Mouse (Mus musculus): ENCODE measurements at regions not wholly inside any gene's neighbourhood (a gene's known extent, or its start where the extent isn't known, plus 50 kb on each side); places are given as distances from the start of the nearest gene placed in this dataset.

DNA sequence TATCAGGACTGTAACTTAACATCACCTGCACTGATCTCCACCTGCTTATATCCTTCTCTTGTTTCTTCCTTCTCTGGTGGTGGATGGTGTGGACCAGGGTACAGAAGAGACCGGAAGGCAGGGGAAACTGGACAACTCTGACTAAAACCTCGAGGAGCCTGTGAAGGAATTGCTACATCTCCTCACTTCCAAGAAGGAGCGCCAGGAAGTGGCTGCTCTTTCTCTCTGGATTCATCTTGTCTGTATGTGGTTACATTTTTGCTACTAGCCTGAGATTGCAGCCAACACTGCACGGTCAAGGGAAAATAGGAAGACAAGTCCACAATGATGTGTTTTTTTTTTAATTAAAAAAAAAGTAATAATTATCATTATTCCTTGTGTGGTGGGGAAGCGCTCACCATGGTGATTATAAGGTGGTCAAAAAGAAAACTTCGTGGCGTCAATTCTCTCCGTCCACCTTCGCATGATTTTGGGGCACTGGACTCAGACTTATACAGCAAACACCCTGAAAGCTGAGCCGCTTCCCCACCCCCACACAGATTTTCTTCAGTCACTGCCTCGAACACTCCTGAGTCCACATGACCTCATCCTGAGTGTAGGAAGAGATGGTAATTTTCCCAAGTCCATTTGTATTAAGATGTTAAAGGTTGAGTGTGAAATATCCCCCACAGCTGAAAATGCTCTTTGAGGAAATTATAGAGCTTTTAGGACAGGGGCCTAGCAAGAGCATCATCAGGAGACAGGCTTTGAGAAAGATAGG is 177.2 kb downstream of the Rpap3 start:
- no peaks in the 10 kb centered on the region for H3K4me1 ChIP-seq (replicated peaks)
- H3K27ac ChIP-seq = no peak overlapping the region
- no peak for ATAC-seq (replicated peaks; ENCODE audit: insufficient number of reproducible peaks, insufficient read depth, low FRiP score, low read depth)
- H3K4me2 ChIP-seq = no peak overlapping the region
- H3K4me3 ChIP-seq = no peak overlapping the region
- no peak overlapping the region for H3K9ac ChIP-seq
- no peaks in the 10 kb centered on the region for H3K27me3 ChIP-seq
- H3K36me3 ChIP-seq = no peaks in the 10 kb centered on the region
- no peaks in the 10 kb centered on the region for H3K9me3 ChIP-seq (replicated peaks)
- 77% methylated on average over 11 of the region's 11 CpGs for WGBS

DNA sequence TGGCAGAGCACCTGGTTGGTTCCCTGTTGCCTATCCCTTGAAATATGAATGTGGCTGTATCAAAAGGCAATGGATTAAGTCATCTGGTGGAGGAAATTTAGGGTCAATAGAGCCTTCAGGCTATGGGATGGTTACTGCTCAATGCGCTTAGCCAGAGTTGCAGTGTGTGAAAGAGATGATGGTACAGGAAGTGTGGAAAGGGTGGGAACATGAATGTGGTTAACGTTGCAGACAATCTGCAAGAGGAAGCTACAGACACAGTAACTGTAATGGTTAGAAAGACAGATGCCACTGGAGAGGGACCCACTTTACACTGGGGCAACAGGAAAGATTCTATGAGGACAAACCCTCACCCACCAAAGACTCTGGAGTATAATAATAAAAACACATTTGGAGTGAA is 185.2 kb downstream of the Rpap3 start:
- 77% methylated on average over 2 of the region's 2 CpGs for whole genome bisulfite sequencing
- H3K27me3 ChIP-seq = no peaks in the 10 kb centered on the region
- H3K4me3 ChIP-seq = no peak overlapping the region
- H3K27ac ChIP-seq = no peak overlapping the region
- ATAC-seq (replicated peaks; ENCODE audit: insufficient number of reproducible peaks, insufficient read depth, low FRiP score, low read depth) = no peak
- H3K36me3 ChIP-seq = no peaks in the 10 kb centered on the region
- H3K4me2 ChIP-seq = no peak overlapping the region
- no peaks in the 10 kb centered on the region for H3K4me1 ChIP-seq (replicated peaks)
- no peaks in the 10 kb centered on the region for H3K9me3 ChIP-seq (replicated peaks)
- H3K9ac ChIP-seq = no peak overlapping the region

DNA sequence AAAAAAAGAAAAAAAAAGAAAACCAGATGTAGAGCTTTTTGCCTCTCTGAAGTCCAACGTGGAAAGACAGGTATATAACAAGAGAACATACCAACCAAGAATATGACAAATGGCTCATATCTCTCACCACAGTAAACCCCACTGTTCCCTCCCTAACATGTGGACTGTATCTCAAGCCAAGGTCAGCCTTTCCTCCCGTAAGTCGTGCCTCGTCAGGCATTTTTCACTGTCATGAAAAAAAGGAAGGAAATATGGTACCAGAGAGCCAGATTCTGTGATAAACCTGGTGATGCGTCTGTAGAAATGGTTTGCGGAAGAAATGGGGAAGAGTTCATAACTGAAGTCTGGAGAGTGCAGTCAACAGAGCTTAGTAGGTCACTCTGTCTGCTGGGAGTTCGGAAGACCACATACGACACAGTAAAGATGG is 185.7 kb downstream of the Rpap3 start:
- H3K9ac ChIP-seq = no peak overlapping the region
- no peak overlapping the region for H3K27ac ChIP-seq
- H3K9me3 ChIP-seq (replicated peaks) = no peaks in the 10 kb centered on the region
- H3K4me1 ChIP-seq (replicated peaks) = no peaks in the 10 kb centered on the region
- whole genome bisulfite sequencing = 74% methylated on average over 8 of the region's 8 CpGs
- H3K4me2 ChIP-seq = no peak overlapping the region
- H3K36me3 ChIP-seq = no peaks in the 10 kb centered on the region
- no peaks in the 10 kb centered on the region for H3K27me3 ChIP-seq
- H3K4me3 ChIP-seq = no peak overlapping the region
- no peak for ATAC-seq (replicated peaks; ENCODE audit: insufficient number of reproducible peaks, insufficient read depth, low FRiP score, low read depth)

DNA sequence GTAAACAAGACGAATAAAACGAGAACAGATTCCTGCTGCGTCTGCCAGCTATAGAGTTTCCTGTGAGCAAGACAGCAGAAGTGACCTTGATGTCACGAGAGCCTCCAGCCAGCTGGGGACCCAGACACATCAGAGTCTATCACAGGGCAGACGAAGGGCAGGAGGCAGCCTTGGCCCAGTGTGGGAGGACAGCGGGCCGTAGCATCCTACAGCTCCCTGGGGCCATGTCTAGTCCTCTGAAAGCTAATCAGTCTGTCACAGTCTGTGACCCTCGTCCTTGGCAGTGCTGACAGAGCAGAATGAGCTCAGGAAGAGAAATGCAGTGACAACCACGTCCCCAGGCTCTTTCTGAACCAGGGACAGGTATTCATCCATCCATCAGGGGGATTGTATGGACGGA is 187.7 kb downstream of the Rpap3 start:
- H3K4me3 ChIP-seq = no peak overlapping the region
- H3K9ac ChIP-seq = no peak overlapping the region
- H3K36me3 ChIP-seq = no peaks in the 10 kb centered on the region
- WGBS = 62% methylated on average over 10 of the region's 10 CpGs
- H3K27me3 ChIP-seq = no peaks in the 10 kb centered on the region
- no peak overlapping the region for H3K27ac ChIP-seq
- no peak overlapping the region for H3K4me2 ChIP-seq
- no peak for ATAC-seq (replicated peaks; ENCODE audit: insufficient number of reproducible peaks, insufficient read depth, low FRiP score, low read depth)
- no peaks in the 10 kb centered on the region for H3K4me1 ChIP-seq (replicated peaks)
- H3K9me3 ChIP-seq (replicated peaks) = no peaks in the 10 kb centered on the region

DNA sequence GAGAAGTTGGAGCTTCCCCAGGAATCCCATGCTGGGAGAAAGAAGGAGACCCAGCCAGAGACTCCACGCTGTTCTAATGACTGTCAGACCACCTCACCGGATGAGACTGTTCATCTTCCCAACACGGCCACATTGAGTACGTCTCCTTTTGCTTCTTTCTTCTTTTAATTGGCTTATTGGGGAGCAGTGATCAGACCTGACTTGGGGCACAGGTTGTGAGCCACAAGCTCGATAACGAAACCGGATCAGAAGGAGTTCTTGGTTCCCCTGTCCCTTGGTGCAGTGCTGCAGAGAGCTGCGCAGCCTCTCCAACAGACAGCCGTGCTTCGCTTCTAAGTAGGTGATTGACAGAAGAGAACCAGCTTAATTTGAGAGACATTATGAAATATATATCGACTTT is 188.4 kb downstream of the Rpap3 start:
- no peak overlapping the region for H3K9ac ChIP-seq
- H3K4me1 ChIP-seq (replicated peaks) = no peaks in the 10 kb centered on the region
- WGBS = 89% methylated on average over 11 of the region's 11 CpGs
- no peak overlapping the region for H3K4me2 ChIP-seq
- ATAC-seq (replicated peaks; ENCODE audit: insufficient number of reproducible peaks, insufficient read depth, low FRiP score, low read depth) = no peak
- no peak overlapping the region for H3K27ac ChIP-seq
- no peaks in the 10 kb centered on the region for H3K36me3 ChIP-seq
- H3K9me3 ChIP-seq (replicated peaks) = no peaks in the 10 kb centered on the region
- H3K27me3 ChIP-seq = no peaks in the 10 kb centered on the region
- H3K4me3 ChIP-seq = no peak overlapping the region

DNA sequence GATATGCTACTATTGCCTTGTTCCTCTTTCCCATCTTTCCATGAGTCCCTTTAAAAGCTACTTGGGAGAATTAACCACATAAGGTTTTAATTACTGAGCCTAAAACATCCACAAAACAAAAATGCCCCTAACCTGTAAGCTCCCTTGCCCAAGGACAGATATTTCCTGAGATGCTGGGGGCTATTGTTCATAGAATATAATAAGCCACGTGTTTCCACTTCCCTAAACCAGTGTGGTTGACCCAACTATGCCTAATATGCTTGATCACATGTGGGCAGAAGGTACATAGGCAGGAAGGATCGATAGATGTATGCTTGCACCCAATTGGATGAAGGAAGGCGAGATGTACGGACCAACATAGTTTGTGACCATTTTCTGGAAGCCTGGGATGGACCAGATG is 189.9 kb downstream of the Rpap3 start:
- 66% methylated on average over 4 of the region's 4 CpGs for WGBS

DNA sequence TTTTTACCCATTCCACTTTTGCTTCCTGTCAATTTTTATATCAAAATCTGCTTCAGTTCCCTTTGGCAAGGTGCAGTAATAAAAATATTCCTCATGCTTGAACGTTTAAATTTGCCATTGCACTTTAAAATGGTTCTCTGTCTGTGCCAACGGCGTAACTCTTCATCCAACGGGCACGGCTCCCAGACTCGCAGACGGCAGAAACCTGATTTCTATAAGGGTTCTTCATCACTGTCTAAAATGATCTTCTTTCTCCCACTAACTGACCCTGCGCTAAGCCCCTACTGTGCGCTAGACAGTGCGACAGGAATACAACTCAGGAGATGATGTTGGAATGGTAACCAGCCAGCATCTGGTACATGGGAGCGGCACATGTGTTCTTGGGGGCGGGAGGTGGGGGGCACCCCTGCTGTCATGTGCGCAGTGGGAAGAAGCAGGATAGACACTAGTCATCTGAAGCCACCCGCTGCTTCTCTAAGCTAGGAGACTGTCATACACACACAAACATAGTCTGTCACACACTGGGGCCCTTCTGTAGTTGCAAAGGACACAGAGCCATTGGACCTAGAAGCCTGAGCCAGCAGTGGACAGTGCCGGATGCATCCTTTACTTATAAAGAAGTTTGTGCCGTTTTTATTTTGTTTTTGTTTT is 197.8 kb downstream of the Rpap3 start:
- 87% methylated on average over 16 of the region's 16 CpGs for WGBS
- H3K4me1 ChIP-seq (replicated peaks) = no peaks in the 10 kb centered on the region
- no peak overlapping the region for H3K9ac ChIP-seq
- H3K4me3 ChIP-seq = no peak overlapping the region
- no peaks in the 10 kb centered on the region for H3K9me3 ChIP-seq (replicated peaks)
- no peak overlapping the region for H3K4me2 ChIP-seq
- no peak overlapping the region for H3K27ac ChIP-seq
- H3K27me3 ChIP-seq = no peaks in the 10 kb centered on the region
- H3K36me3 ChIP-seq = no peaks in the 10 kb centered on the region
- no peak for ATAC-seq (replicated peaks; ENCODE audit: insufficient number of reproducible peaks, insufficient read depth, low FRiP score, low read depth)

More for the DNA sequence above, 189.9 kb downstream of the Rpap3 start:
- H3K4me3 ChIP-seq = no peak overlapping the region
- H3K36me3 ChIP-seq = no peaks in the 10 kb centered on the region
- H3K9ac ChIP-seq = no peak overlapping the region
- no peak overlapping the region for H3K4me2 ChIP-seq
- no peaks in the 10 kb centered on the region for H3K27me3 ChIP-seq
- ATAC-seq (replicated peaks; ENCODE audit: insufficient number of reproducible peaks, insufficient read depth, low FRiP score, low read depth) = no peak
- no peak overlapping the region for H3K27ac ChIP-seq
- no peaks in the 10 kb centered on the region for H3K4me1 ChIP-seq (replicated peaks)
- no peaks in the 10 kb centered on the region for H3K9me3 ChIP-seq (replicated peaks)

DNA sequence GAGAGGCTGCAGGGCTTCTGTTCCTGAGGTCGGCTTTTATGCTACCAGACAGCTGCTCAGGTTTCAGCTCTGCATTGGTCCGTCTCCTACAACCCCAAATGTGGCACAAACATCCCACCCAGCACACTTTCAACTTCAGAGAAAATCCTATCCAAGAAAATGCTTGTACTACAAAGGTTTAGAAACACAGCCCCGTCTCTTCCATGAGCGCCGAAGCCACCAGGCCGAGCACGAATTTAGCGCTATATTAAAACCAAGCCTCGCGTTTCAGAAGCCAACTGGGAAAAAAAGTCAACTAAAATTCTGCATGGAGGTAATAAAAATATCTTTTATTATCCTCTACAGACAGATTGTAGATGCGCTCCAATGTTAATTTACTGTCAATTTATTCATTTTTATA is 198.4 kb downstream of the Rpap3 start:
- Histone ChIP-seq H3K36me3 (no peaks in the 10 kb centered on the region), H3K9me3 (replicated peaks) (no peaks in the 10 kb centered on the region), H3K4me2 (no peak overlapping the region), H3K4me1 (replicated peaks) (no peaks in the 10 kb centered on the region), H3K27me3 (no peaks in the 10 kb centered on the region), H3K4me3 (no peak overlapping the region), H3K9ac (no peak overlapping the region), H3K27ac (no peak overlapping the region)
- 90% methylated on average over 11 of the region's 11 CpGs for WGBS
- ATAC-seq (replicated peaks; ENCODE audit: insufficient number of reproducible peaks, insufficient read depth, low FRiP score, low read depth) = no peak

DNA sequence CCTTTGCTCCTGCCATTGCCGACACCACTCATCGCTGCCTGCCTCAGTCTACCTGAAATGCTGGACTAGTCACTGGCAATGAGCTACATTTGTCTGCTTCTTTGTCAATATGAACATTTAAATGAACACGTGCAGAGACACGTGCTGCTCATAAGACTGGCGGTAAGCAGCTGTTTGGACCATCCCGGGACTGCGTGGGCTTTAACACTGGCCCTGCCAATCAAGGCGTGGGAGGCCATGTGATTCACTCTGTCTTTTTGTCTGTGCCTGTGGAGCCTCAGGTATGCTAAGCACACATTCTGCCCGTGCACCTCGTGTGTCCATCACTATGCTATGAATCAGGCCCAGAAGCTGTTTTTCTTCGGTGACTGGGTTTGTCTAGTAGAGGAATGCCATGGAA is 199.9 kb downstream of the Rpap3 start:
- no peak for ATAC-seq (replicated peaks; ENCODE audit: insufficient number of reproducible peaks, insufficient read depth, low FRiP score, low read depth)
- Histone ChIP-seq H3K27ac (no peak overlapping the region), H3K4me1 (replicated peaks) (no peaks in the 10 kb centered on the region), H3K9ac (no peak overlapping the region), H3K27me3 (no peaks in the 10 kb centered on the region), H3K4me2 (no peak overlapping the region), H3K36me3 (no peaks in the 10 kb centered on the region), H3K4me3 (no peak overlapping the region), H3K9me3 (replicated peaks) (no peaks in the 10 kb centered on the region)
- 88% methylated on average over 11 of the region's 11 CpGs for WGBS

DNA sequence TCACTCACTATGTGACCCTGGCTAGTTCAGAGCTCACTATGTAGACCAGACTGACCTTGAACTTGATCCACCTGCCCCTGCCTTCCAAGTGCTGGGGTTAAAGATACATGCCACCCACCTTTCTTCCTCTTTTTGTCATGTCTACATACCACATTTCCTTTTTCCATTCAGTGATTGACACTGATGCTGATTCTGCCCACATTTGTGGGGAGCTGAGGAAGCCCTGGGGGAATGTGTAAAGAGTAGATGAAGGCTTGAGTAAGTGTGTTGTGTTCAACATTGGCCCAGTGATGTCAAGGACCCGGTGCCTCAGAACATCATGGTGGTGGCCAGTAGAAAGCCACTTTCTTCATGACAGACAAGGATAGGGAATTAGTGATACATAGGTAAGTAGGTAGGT is 201.3 kb downstream of the Rpap3 start:
- Histone ChIP-seq H3K4me3 (no peak overlapping the region), H3K27ac (no peak overlapping the region), H3K9me3 (replicated peaks) (no peaks in the 10 kb centered on the region), H3K9ac (no peak overlapping the region), H3K36me3 (no peaks in the 10 kb centered on the region), H3K4me1 (replicated peaks) (no peaks in the 10 kb centered on the region), H3K4me2 (no peak overlapping the region), H3K27me3 (no peaks in the 10 kb centered on the region)
- no peak for ATAC-seq (replicated peaks; ENCODE audit: insufficient number of reproducible peaks, insufficient read depth, low FRiP score, low read depth)
- WGBS = 72% methylated on average over 1 of the region's 1 CpGs

DNA sequence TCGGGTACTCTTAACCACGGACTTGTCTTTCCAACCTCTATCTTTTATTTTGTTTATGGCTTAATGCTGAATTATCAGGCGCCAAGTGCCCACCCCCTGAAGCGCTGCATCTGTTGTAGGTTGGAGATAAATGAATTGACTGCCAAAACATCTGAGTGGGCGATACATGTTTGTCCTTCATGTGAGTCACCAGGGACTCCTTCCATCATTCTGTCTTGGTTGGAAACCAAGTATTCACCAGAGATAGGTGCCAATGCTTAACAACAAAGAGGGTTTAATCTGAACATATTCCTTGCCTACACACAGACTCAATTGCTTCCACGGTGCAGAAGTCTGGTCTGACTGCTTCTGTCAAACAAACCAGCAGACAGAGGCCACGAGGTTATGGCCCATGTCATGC is 203.6 kb downstream of the Rpap3 start:
- Histone ChIP-seq H3K9ac (no peak overlapping the region), H3K27ac (no peak overlapping the region), H3K27me3 (no peaks in the 10 kb centered on the region), H3K9me3 (replicated peaks) (no peaks in the 10 kb centered on the region), H3K4me2 (no peak overlapping the region), H3K4me1 (replicated peaks) (no peaks in the 10 kb centered on the region), H3K36me3 (no peaks in the 10 kb centered on the region), H3K4me3 (no peak overlapping the region)
- ATAC-seq (replicated peaks; ENCODE audit: insufficient number of reproducible peaks, insufficient read depth, low FRiP score, low read depth) = no peak
- 81% methylated on average over 7 of the region's 7 CpGs for WGBS

DNA sequence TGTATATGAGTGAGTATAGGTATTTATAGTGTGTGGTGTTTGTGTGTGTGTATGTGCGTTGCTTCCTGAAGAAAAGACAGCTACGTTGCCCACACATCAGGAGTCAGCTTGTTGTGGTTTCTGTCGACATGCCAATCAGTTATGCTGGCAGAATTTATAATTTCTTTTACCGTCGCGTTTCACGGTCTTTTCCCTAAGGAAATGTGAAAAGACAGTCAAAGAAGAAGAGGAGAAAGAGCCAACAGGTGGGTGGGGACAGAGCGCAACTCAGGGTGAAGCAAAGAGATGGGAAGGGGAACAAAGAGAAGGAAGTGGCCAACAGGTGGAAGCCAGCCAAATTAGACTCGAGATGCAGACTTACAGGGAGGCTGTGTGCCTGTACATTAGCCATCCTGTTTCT is 204.2 kb downstream of the Rpap3 start:
- no peaks in the 10 kb centered on the region for H3K36me3 ChIP-seq
- H3K4me1 ChIP-seq (replicated peaks) = no peaks in the 10 kb centered on the region
- no peaks in the 10 kb centered on the region for H3K9me3 ChIP-seq (replicated peaks)
- H3K4me3 ChIP-seq = no peak overlapping the region
- no peaks in the 10 kb centered on the region for H3K27me3 ChIP-seq
- no peak overlapping the region for H3K4me2 ChIP-seq
- 77% methylated on average over 9 of the region's 9 CpGs for WGBS
- no peak for ATAC-seq (replicated peaks; ENCODE audit: insufficient number of reproducible peaks, insufficient read depth, low FRiP score, low read depth)
- H3K9ac ChIP-seq = no peak overlapping the region
- no peak overlapping the region for H3K27ac ChIP-seq

Data from heart, embryonic 15.5 days (tissue).